22 mouse cellular contexts compared by ENCODE assay signal in genomic region chr17:49061141-49061540, GRCm38 (mm10).
DNase-seq lines count a peak whose midpoint lies in the region; ATAC-seq and TF ChIP-seq lines count a peak whose summit lies in the region.
"Had no signal": no experiment of that assay in that cellular context is flagged by ENCODE, and none has a peak within 500 bp of the region (broad histone marks: within the 10 kb centered on the region; RNA-seq: fewer than 3 reads in every experiment).

No protein-coding gene starts in this region.

- no peak for DNase-seq in kidney, postnatal 36 days
- DNase-seq in left cerebral cortex, adult 2 months (ENCODE audit: extremely low spot score in 1 of 2, low spot score in 2 of 2): peak; percentile 36 to 58
- DNase-seq in left cerebral cortex, postnatal 14 days (ENCODE audit: low spot score in 2 of 2): no peak
- peak; percentile 49 to 66 for DNase-seq in right cerebral cortex, adult 2 months (ENCODE audit: low spot score in 2 of 2)
- DNase-seq in right cerebral cortex, postnatal 10 days (ENCODE audit: low spot score in 2 of 2): no peak
- DNase-seq: adrenal gland, adult 8-10 months; adrenal gland, postnatal 25 days; cerebellum, adult 18-20 months; cerebellum, adult 9-10 months; cerebellum, postnatal 25 days; forebrain, postnatal 0 days; gastrocnemius, adult 2 months; gastrocnemius, postnatal 14 days; heart, adult 11 months had no signal

- no peak overlapping the region for H3K27ac ChIP-seq in kidney, embryonic 15.5 days
- no peak overlapping the region for H3K27ac ChIP-seq in left cerebral cortex, adult 2 months
- H3K27ac ChIP-seq: embryonic facial prominence, embryonic 12.5 days; embryonic facial prominence, embryonic 15.5 days; gastrocnemius, adult 2 months; hindbrain, embryonic 12.5 days; hindbrain, embryonic 15.5 days had no signal

- ATAC-seq in kidney, embryonic 15.5 days (replicated peaks; ENCODE audit: low FRiP score): 0 out of 2 replicates have a peak, but pooled peaks have one; percentile 24
- ATAC-seq: activated CD4-positive, CD25-positive, alpha-beta regulatory T cell, adult 4 months; forebrain, embryonic 14.5 days; forebrain, postnatal 0 days had no signal

- H3K9me3 ChIP-seq in kidney, embryonic 15.5 days (replicated peaks): no peaks in the 10 kb centered on the region
- H3K9me3 ChIP-seq: embryonic facial prominence, embryonic 12.5 days; embryonic facial prominence, embryonic 15.5 days; hindbrain, embryonic 12.5 days; hindbrain, embryonic 15.5 days had no signal

- H3K4me3 ChIP-seq in kidney, embryonic 15.5 days (replicated peaks): no peak overlapping the region
- no peak overlapping the region for H3K4me3 ChIP-seq in left cerebral cortex, adult 2 months
- H3K4me3 ChIP-seq: embryonic facial prominence, embryonic 12.5 days; embryonic facial prominence, embryonic 15.5 days; gastrocnemius, adult 2 months; hindbrain, embryonic 12.5 days; hindbrain, embryonic 15.5 days had no signal

- TF ChIP-seq CTCF in left cerebral cortex, adult 2 months (IDR thresholded peaks at IDR 0.05): no peak

- H3K36me3 ChIP-seq in kidney, embryonic 15.5 days: no peaks in the 10 kb centered on the region
- H3K36me3 ChIP-seq: embryonic facial prominence, embryonic 12.5 days; embryonic facial prominence, embryonic 15.5 days; hindbrain, embryonic 12.5 days; hindbrain, embryonic 15.5 days had no signal

- H3K4me1 ChIP-seq in kidney, embryonic 15.5 days: peaks cover 15% of the 10 kb centered on the region
- H3K4me1 ChIP-seq: embryonic facial prominence, embryonic 12.5 days; embryonic facial prominence, embryonic 15.5 days had no signal

- intact Hi-C loops in left cerebral cortex, adult 2 months (cut with DNase I): no loop called here
- intact Hi-C loops in left cerebral cortex, postnatal 14 days (cut with DNase I): loop anchor here (5.0 kb wide), 1 partner anchor 129 kb away; the partner anchor contains the start of gene Lrfn2

- H3K4me2 ChIP-seq in kidney, embryonic 15.5 days: no peak overlapping the region
- H3K4me2 ChIP-seq: embryonic facial prominence, embryonic 12.5 days; embryonic facial prominence, embryonic 15.5 days; heart, embryonic 11.5 days; hindbrain, embryonic 12.5 days; hindbrain, embryonic 15.5 days had no signal

- H3K27me3 ChIP-seq in kidney, embryonic 15.5 days: no peaks in the 10 kb centered on the region
- H3K27me3 ChIP-seq: embryonic facial prominence, embryonic 12.5 days; embryonic facial prominence, embryonic 15.5 days; hindbrain, embryonic 12.5 days; hindbrain, embryonic 15.5 days had no signal

- 67% methylated on average over 8 of the region's 8 CpGs for WGBS in kidney, embryonic 15.5 days

- H3K9ac ChIP-seq in kidney, embryonic 15.5 days: no peak overlapping the region
- H3K9ac ChIP-seq: embryonic facial prominence, embryonic 12.5 days; embryonic facial prominence, embryonic 15.5 days; forebrain, postnatal 0 days; hindbrain, embryonic 12.5 days; hindbrain, embryonic 15.5 days had no signal

Comparison
In these comparisons a context has a peak if more than half of its experiments do, and no peak if none do; other contexts are left out.
1. DNase-seq: peak in left cerebral cortex, adult 2 months (2 of 2) and right cerebral cortex, adult 2 months (2 of 2); none in kidney, postnatal 36 days (0 of 2), left cerebral cortex, postnatal 14 days (0 of 2) and right cerebral cortex, postnatal 10 days (0 of 2).